Mouse (Mus musculus) testis, postnatal 14 days (tissue): ENCODE measurements around the gene 4930519G04Rik.
"Not testable (repeated sequence)": the region's sequence is repeated elsewhere in the genome, so short reads cannot be mapped to it uniquely, and the experiment has no call there.

Experiments
- DNase-seq: peaks from one replicate; pipeline ENCODE4 v3.0.0; 2021; ENCODE audit warnings: low spot score

The 4930519G04Rik gene

DNA sequence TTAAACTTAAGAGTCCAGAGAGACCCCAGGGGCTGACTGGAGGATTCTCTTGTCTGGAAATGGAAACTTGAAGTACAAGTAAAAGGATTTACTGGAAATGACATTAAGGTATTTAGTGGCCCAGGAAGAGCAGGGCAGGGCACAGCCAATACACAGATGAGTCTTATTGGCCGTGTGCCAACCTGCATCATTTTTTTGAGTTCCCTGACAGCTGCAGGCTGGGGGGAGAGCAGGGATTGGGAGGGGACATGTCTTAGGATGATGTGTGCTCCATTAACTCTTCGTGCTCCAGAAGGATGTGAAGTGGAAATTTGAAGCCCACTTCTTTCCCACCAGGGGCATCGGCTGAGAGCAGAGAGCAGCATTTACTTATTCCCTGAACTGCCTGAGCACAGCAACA is 11.3 kb upstream of the 4930519G04Rik start:
- DNase-seq, result not testable (repeated sequence)

DNA sequence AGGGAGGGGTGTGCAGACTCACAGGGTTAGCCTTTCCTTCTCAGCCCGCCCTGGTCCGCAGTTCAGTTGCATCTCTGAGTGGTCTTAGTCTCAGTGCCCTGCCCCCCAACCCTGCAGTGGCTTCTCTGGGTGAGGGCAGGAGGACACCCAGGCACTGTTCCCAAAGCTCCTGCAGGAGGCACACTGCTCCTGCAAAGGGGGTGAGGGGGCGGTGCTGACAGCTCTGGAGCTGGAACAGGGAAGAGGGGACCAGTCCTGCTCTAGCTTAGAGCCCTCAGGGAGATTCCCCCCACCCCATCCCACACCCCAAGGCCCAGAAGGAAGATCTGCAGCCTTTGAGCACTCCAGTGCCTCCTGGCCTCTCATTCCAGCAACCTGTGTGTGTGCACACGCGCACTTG is 10.8 kb upstream of the 4930519G04Rik start:
- no peak for DNase-seq

DNA sequence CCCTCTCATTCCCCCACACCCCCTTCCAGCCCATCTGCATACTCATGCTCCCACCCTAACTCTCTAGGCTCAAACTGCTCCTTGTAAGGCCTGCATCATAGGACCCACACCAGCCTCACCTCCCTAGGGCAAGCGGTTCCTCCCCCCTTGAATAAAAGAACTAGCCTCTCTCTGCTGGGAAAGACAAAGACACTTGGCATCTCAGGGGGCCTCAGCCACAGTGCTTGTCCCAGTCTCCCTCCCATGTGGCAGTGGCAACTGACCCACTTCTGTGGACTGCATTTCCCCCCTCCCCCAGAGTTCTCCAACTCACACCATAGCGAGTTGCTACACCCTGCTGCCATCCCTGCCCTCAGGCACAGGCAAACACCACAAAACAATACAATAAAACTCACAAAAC is 9.1 kb upstream of the 4930519G04Rik start:
- not testable (repeated sequence) for DNase-seq

DNA sequence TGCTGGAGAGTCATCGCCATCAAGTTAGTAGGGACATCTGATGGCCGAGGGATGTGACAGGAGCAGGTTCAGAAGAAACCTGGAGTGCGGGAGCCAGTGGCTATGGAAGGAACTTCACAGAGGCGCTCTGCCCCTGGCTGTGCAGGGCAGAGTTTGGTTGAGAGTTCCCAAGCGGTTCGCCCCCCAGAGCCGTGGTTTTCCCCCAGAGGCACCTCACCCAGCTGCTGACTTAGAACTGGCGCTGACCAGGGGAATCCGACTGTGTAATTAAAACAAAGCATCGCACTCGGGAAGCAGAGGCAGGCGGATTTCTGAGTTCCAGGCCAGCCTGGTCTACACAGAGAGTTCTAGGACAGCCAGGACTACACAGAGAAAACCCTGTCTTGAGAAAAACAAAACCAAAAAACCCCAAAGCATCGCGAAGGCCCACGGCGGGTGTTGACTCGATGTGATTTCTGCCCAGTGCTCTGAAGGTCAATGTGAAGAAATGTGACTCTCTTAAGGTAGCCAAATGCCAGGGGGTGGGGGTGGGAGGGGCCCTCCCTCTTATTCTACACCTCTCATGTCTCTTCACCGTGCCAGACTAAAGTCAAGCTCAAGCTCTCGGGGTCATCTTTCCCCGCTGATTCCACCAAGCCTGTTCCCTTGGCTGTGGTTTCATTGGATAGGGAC is 1.8 kb upstream of the 4930519G04Rik start:
- DNase-seq, result no peak

DNA sequence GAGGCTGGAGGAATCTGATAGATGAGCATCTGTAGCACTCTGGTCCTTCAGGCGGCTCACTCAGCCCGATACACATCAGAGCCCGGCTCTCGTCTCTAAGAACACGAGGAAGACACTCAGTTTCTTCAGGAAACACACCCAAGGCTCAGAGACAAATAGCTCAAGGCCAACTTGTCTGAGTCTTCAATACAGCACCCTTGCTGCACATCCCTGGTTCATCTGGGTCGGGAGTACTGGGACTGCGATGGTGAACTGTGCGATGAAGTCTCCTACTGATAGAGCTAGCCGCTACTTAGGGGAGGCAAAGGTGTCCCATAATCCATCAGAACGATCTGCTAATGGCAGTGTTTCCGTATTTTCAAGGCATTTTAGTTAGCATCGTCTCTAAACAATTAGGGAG is 5.1 kb downstream of the 4930519G04Rik start, which contains the start of gene Gm9936:
TSS of gene Gm9936 (minus strand) at position 101 of the 400 bp plus-strand sequence.
- DNase-seq, result no peak

DNA sequence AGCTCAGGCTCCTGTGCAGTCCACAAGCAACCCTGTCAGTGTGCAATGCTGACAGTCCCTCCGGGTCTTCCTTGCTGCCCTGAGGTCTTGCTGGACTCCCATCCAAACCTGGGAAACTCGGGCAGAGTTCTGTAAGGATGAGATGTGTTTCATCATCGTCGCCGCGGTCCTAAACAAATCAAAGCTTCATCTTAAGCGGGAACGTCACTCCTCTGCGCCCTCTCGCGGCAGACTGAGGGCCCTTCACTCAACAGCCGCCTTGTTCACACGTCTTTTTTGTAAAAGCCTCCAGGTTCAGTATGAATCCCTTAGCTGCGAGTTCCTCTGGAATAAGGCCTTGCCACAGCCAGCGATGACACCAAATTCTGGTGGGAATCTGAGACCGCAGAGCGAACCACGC is 5.8 kb downstream of the 4930519G04Rik start:
- DNase-seq, result no peak

DNA sequence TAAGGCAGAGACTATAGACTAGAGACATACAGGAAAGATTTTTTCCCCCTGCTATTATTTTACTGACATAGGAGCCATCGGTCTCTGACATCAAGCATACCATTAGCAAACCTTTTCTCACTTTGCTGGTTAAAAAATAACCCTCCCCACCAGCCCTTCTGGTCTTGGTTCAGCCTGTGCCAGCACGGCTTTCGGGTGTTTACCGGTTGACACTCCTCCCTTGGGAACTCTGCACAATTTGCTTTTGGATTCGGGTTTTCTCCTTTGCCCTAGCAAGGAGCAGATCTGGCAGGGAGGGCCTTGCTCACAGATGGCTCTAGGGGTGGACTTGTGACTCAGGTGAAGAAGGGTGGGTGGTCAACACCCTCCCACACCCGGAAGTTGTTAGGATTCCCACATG is 8.3 kb downstream of the 4930519G04Rik start:
- DNase-seq, result no peak

DNA sequence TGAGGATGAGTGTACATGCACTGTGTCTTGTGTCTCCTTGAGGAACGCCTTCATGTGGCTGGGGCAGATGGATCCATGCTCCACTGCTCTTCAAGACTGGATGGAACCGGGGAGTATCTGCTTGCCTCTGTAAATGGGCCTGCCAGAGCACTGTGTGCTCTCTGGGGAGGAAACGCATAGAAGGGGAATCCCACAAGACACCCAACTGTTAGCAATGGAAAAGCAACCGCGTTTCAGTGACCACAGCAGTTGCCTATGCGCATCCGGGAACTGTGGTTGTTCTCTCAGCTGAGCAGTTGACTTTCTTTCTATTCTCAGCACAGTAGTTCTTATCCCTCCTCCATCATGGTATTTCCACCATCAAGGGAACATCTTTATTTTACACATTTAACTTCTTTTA is 11.3 kb downstream of the 4930519G04Rik start:
- no peak for DNase-seq

DNA sequence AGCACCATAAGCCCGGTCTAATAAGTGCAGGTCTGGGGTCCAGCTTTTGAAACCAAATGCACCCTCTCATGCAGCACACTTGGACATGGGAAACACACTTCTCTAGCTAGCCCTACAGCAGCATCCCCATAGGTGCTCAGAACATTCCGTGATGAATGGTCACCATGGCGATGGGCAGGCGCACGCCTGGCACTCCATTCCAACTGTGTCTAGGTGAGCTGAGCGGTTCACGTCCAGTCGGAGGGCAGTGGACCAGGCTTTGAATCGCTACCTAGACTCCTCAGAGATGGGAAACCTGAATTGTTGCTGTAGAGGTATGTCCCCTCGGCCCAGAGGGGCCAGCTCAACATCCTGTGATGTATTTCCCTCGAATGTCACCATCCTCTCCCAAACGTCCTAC is 11.8 kb downstream of the 4930519G04Rik start:
- no peak for DNase-seq

DNA sequence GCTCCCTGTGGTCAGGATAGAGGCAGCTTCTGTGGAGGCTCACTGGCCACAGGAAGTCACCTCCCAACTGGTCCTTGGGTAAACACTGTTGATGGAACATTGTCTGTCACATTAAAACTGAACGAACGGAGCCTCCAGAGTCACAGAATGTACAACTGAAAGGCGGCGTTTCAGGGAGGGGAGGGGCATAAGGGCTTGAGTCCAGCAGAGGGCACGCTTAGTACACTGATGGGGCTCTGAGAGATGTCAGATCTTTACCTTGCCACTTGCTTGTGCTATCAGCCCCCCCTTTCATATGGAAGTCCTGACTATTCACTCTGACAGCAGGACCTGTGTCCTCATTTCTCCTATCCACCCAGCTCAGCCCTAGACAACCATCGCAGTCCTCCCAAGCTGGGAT is 22.4 kb downstream of the 4930519G04Rik start:
- DNase-seq, result no peak

DNA sequence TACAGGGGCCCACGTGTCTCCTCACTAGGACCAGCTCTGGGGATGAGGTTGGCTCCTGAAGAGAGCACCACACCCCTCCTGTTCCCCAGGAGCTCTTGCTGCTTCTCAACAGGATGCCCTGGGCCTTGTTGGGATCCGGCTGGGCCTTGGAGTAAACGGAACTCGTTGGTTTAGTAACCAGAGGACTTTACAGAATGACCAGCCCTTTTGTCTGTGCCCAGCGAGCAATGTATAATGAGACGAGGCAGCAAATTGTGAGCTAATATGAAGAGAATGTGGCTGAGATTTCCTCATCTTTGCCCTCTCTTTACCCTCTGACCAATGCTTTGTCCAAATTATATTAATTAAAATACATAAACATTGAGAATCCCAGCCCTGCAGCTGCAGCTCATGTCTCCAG is 22.9 kb downstream of the 4930519G04Rik start:
- no peak for DNase-seq

DNA sequence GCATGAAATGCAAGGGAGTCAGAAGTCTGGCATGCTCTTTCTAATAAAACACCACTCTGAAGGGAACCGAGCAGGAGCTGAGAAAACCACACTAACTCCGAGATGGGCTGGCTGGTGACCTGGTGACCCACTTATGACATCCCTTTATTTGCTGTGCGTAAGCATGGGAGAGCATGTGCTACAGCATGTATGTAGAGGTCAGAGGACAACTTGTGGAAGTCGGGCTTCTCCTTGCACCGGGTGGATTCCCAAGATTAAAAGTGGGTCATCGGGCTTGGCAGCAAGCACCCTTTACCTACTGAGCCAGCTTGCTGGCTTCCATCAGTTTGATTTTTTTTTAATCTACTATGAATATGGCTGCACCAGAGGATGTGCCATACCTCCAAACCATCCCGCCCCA is 24.0 kb downstream of the 4930519G04Rik start:
- DNase-seq, result no peak

DNA sequence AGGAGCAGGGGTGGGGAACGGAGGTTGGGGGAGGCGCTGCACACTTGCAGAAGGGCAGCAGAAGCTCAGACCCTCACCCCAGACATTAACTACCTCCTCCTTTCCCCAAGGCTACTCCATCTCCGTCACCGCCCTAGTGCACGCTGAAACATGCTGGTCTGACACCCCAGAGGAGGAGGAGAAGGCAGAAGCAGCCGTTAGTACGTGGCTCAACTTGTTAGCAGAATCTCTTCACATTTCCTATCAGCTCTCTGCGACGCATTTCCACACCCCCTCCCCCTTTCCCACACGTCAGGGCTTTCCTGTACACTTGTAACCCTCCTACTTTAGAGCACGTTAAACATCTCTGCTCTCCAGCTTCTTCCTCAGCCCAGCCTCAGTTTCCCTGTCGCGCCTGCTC is 25.9 kb downstream of the 4930519G04Rik start:
- no peak for DNase-seq

DNA sequence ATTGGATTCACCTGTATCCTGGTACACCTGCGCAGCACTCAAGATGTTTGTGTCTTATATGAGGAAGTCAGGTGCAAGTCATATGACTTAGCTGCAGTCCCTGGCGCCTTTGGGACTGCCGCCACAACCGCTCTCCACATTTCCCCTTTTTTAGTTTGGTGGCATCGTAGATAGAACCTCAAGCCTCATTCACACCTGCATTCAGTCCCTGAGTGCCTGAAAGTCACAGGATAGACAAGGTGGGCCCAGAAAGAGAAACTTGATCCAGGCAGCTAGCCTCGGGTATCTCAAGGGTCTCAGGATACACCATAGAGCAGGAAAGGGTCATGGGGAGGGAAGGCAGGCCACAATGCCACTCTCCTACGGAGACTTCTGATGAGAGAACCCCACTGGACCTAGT is 28.9 kb downstream of the 4930519G04Rik start:
- not testable (repeated sequence) for DNase-seq

DNA sequence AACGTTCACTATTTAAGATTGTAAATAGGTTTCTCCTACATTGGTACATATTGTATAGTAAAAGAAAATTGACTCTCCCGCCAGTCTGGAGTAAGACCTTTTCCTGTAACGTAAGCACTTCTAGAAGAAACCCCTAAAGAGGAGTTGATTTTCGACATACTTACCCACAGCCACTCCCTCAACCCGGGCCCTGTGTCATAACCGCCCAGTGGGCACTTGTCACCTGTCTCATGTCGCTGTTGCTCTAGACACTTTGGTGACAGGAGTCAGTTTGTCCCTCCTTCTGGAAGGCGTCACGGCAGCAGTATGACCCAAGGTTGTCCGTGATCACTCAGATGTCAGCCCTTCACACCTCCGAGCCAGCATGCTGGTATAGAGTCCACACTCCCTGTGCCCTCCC is 29.6 kb downstream of the 4930519G04Rik start:
- DNase-seq, result no peak

DNA sequence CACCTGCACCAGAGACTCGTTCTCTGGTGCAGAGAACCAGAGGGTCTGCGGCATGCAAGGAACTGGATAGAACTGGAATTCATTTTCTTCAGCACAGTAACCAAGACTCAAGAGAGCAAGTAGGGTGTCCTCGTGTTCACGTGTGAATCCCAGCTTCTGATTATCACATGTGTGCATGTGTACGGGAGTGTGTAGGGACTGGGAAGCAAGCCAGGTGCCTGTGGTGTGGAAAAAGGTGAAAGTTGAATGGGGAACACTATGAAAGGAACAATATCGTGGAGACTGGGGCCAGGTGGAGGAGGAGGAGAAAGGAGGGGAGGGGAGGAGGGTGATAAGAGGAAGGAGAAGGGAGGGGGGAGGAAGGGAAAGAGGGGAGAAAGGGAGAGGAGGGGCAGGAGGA is 33.3 kb downstream of the 4930519G04Rik start:
- no peak for DNase-seq

DNA sequence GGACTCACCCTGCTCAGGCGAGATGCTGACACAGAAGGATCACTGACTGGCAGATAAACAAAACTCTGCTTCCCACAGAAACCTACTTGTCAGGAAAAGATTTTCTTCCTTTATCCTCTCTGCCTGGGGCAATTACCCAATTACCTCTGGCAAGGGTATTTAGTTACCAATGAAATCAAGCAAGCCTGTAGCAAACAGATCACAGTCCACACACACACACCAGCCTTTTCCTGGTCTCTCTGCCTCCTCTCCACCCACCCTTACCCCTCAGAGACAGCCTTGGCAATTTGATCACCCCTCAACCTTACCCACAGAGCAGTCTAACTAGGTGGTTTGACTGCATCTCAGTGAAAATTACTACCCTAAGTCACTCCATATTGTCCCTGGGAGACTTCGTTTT is 35.5 kb downstream of the 4930519G04Rik start:
- DNase-seq, result no peak

DNA sequence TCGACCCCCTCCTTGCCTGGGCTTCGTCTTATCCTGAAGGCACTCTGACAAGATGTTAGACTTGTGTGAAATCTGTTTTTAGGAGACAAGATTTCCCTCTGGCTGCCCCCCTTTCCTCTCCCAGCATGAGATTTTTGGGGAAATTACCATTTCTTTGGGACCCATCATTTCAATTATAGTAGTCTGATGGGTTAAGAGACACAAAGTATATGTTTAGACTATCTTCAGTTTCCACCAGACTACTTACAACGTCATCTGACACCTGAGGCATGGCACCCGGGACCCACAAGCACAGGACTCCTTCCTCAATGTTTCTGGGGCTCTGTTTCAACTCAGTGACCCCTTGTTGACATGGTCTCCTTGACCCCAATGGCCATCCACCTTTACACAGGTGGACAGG is 42.1 kb downstream of the 4930519G04Rik start:
- DNase-seq, result no peak

DNA sequence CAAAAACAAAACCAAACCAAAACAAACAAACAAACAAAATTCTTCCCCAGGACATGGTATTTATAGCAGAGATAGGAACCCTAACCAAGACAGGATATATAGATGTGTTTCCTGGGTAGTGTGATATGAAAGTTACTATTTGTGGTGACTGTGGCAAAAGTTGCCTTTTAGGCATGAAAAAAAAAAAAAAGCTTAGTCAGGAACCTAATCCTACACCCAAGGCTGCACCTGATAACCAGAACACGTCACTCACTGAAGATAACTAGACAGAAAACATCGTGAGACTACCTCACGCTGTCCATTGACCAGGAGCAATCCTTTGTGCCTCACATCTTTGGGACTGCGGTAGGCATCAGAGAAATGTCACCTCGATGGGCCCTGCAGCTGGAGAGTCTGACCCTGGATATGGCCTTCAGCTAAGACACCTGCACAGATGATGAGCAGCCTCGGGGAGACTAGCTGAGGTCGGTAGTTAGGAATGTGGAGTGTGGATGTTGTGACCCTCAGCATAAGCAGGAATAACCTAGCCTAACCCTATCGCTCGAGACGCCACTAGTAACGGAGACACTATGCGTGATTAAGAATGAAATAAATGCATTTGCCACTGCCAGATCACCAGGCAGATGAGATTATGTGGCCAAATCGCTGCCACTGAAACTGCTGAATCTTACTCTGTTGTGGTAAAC is 43.4 kb downstream of the 4930519G04Rik start, which contains the start of gene Oasl2:
TSS of gene Oasl2 (plus strand) at position 249 of the 686 bp plus-strand sequence.
- no peak for DNase-seq

DNA sequence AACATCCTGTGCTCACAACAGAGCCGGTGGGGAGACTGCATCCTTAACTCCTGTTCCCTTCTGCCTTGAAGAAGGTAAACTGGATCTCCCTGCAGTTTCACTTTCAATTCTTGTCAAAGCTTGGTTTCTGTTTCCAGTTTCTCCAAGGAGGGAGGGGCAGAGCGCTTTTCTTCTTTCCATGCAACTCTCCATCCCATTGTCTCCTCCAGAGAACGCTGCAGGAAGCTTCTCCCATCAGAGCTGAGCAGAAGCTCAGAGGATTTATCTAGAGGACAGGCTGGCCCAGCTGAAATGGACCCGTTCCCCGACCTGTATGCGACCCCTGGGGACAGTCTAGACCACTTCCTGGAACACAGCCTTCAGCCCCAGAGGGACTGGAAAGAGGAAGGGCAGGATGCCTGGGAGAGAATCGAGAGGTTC is 43.9 kb downstream of the 4930519G04Rik start:
- peak; percentile 31 for DNase-seq

DNA sequence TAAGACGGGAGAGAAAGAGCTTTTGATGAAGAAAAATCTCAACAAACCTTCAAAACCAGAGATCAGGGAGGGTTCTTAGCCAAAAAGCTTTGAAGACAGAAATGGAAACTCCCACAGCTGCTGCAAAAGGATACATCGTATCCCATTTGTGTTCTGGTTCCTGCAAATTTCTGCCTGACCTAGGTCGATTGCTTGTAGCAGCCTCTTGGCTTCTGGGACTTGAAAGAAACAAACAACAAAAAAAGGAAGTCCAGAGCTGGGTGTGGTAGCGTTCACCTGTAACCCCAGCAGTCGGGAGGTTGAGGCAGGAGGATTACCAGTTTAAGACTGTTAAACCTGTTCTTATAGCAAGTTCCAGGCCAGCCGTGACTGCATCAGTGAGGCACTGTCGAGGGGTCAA is 45.4 kb downstream of the 4930519G04Rik start:
- DNase-seq, result peak; percentile 66

DNA sequence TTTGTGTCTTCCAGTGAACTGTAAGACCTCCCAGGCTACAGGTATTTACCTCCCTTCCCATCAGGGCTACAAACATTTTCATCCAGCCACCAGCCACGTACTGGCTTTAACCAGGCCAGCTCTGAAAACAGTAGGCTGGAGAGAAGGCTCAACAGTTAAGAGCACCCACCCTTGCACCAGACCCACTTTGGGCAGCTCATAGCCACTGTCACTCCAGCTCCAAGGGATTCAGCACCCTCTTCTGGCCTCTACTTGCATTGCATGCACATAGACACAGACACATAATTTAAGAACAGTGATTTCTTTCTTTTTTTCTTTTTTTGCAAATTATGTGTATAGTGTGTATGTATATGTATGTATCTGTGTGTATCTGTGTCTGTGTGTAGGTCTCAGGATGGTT is 48.9 kb downstream of the 4930519G04Rik start:
- no peak for DNase-seq

DNA sequence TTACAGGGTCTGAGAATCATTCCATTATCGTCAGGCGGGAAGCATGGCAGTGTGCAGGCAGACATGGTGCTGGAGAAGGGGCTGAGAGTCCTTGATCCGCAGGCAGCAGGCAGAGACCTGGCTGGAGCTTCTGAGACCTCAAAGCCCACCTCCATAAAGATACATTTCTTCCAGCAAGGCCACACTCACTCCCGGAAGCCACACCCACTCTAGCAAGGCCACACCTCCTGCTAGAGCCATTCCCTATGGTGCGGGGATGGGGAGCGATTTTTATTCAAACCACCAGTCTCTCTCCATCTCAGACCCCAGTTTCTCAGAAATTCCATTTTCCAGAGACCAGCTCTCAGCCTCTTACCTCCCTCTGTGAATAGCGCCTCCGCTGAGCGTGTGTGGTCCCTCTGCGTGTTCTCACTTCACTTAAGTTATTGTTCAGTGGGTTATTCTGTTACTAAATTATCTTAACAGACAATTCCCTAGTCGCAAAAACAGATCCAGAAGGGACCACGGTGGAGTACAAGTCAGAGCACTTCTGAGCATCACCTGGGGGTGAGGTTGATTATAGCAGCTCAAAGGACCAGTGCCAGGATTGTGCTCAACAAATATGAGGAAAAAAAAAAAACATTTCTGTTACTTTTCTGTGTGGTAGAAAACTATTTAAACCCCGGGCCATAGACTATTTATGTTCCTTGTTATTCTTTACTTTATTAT is 55.3 kb downstream of the 4930519G04Rik start:
- DNase-seq, result no peak
